Mouse (Mus musculus) midbrain, postnatal 0 days (tissue): ENCODE results near the gene Grhl3. TPM values are rescaled to one million over a fixed set of nuclear protein-coding genes. Genes with fewer than 3 reads are reported as not detected.
A peak's percentile ranks its signal among the peaks of the same experiment; 100 is the strongest.

ENCODE experiments used
- ATAC-seq: fragments of 200-750 bp; cut with Nextera tagmentation; 2 replicates; pipeline ENCODE4 v1.8.0; 2017; ENCODE audit warnings: moderate number of reproducible peaks, mild to moderate bottlenecking, moderate TSS enrichment, moderate library complexity; ENCODE audit not compliant: low FRiP score
- DNase-seq: peaks from one replicate; pipeline ENCODE4 v3.0.0-alpha.2; 2015; ENCODE audit warnings: low spot score
- H3K27ac ChIP-seq: fragments of 300-500 bp; sonication (generic); 2 replicates; pipeline ENCODE4 v1.5.1; 2014; ENCODE audit warnings: low read depth, mild to moderate bottlenecking, low read length, mixed read lengths
- H3K27me3 ChIP-seq: fragments of 300-500 bp; sonication (generic); 2 replicates; pipeline ENCODE4 v1.6.1; 2014; ENCODE audit warnings: low read length, control low read depth, mixed read lengths; ENCODE audit not compliant: insufficient read depth
- H3K36me3 ChIP-seq: fragments of 300-500 bp; sonication (generic); 2 replicates; pipeline ENCODE4 v1.6.1; 2014; ENCODE audit warnings: low read length, control low read depth, mixed read lengths; ENCODE audit not compliant: insufficient read depth
- H3K4me1 ChIP-seq: fragments of 300-500 bp; sonication (generic); 2 replicates; pipeline ENCODE4 v1.6.1; 2014; ENCODE audit warnings: mild to moderate bottlenecking, control low read depth, antibody characterized with exemption, low read length, mixed read lengths; ENCODE audit not compliant: insufficient read depth
- H3K4me2 ChIP-seq: fragments of 300-500 bp; sonication (generic); 2 replicates; pipeline ENCODE4 v1.6.1; 2014; ENCODE audit warnings: low read depth, mild to moderate bottlenecking, low read length, mixed read lengths; ENCODE audit not compliant: poor library complexity, severe bottlenecking
- H3K4me3 ChIP-seq: fragments of 300-500 bp; sonication (generic); 2 replicates; pipeline ENCODE4 v1.5.1; 2014; ENCODE audit warnings: low read depth, mild to moderate bottlenecking, low read length, moderate library complexity
- H3K9ac ChIP-seq: fragments of 300-500 bp; sonication (generic); replicated peaks from 2 replicates; pipeline ENCODE4 v1.6.1; 2014; ENCODE audit warnings: mild to moderate bottlenecking, low read length, moderate library complexity, mixed read lengths; ENCODE audit not compliant: poor library complexity, severe bottlenecking
- H3K9me3 ChIP-seq: fragments of 300-500 bp; sonication (generic); 2 replicates; pipeline ENCODE4 v1.6.1; 2016; ENCODE audit warnings: low read length, control low read depth
- CTCF ChIP-seq: IDR thresholded peaks from 2 replicates; pipeline ENCODE4 v1.5.1; 2016; ENCODE audit warnings: antibody characterized with exemption, mild to moderate bottlenecking
- WGBS: fragments of 180-500 bp; shearing (Covaris S2); extraction: QIAGEN DNeasy Blood & Tissue Kit; methylation state at CpG from one replicate; pipeline ENCODE4 v1.1.7; 2014; 5-methylcytosine and 5-hydroxymethylcytosine counted together
- polyA plus RNA-seq: library from polyadenylated mRNA; unstranded; fragments of >200 nt; fragmentation: Nextera tagmentation; extraction: Ambion mirVana; gene quantifications from 2 replicates; pipeline ENCODE4 v1.2.1, GENCODE M21; 2015
- total RNA-seq: library from RNA; depleted of rRNA; stranded (reverse); fragments of >200 nt; gene quantifications from 2 replicates; pipeline ENCODE4 v1.2.3, GENCODE M21; 2014

Grhl3 gene
- total and polyA plus RNA-seq, 2 experiments from 2014 or later: 1.5 to 2.7 TPM

GRCm38 (mm10) chr4:135508419-135509039 is 64.9 kb downstream of the Grhl3 start:
- no peak overlapping the region for H3K4me3 ChIP-seq

GRCm38 (mm10) chr4:135507547-135508350 is 65.7 kb downstream of the Grhl3 start:
- Histone ChIP-seq H3K27ac (peak overlapping the region; percentile 32; the same call in 1 of the 2 replicates), H3K9me3 (no peaks in the 10 kb centered on the region), H3K36me3 (no peaks in the 10 kb centered on the region), H3K4me1 (no peaks in the 10 kb centered on the region), H3K27me3 (no peaks in the 10 kb centered on the region), H3K4me3 (peak overlapping the region; percentile 25), H3K9ac (peak overlapping the region; percentile 50; the same call in 1 of the 2 replicates), H3K4me2 (peak overlapping the region; percentile 47)
- 12% methylated on average over 22 of the region's 22 CpGs for WGBS
- DNase-seq (peak; percentile 76), ATAC-seq (peak; percentile 77; the same call in 1 of the 2 replicates)
- TF ChIP-seq CTCF: peak; percentile 86

More at GRCm38 (mm10) chr4:135508419-135509039, 64.9 kb downstream of the Grhl3 start:
- peak; percentile 90 for DNase-seq
- WGBS: 12% methylated on average over 13 of the region's 13 CpGs
- peak overlapping the region; percentile 46 for H3K4me2 ChIP-seq
- no peak overlapping the region for H3K9ac ChIP-seq
- H3K4me1 ChIP-seq: no peaks in the 10 kb centered on the region
- ATAC-seq: 0 out of 2 replicates have a peak, but pooled peaks have one; percentile 20
- peak; percentile 98 for TF ChIP-seq CTCF
- no peaks in the 10 kb centered on the region for H3K9me3 ChIP-seq
- H3K36me3 ChIP-seq: no peaks in the 10 kb centered on the region
- no peak overlapping the region for H3K27ac ChIP-seq
- no peaks in the 10 kb centered on the region for H3K27me3 ChIP-seq

DNA sequence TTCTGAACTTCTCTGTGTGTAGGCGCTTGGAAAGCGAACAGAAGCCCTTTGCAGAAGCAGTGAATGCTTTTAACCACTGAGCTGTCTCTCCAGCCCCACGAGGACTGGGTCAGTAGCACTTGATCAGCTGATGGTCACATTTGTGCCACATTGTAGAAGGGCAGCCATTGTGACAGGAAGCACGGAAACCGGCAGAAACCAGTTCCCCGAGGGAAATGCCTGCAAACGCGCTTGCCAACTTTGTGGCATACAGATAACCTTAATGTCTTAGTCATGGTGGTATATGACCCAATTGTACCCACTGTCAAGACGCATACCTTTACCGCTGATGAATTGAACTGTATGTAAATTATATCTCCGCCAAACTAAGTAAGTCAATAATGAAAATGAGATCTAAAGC is 67.6 kb downstream of the Grhl3 start:
- H3K9me3 ChIP-seq: no peaks in the 10 kb centered on the region
- no peak for TF ChIP-seq CTCF
- H3K4me1 ChIP-seq: no peaks in the 10 kb centered on the region
- ATAC-seq (no peak), DNase-seq (no peak)
- H3K4me2 ChIP-seq: no peak overlapping the region
- 67% methylated on average over 11 of the region's 11 CpGs for WGBS
- H3K36me3 ChIP-seq: no peaks in the 10 kb centered on the region
- H3K27ac ChIP-seq: no peak overlapping the region
- H3K9ac ChIP-seq: no peak overlapping the region
- no peaks in the 10 kb centered on the region for H3K27me3 ChIP-seq
- no peak overlapping the region for H3K4me3 ChIP-seq

- Histone ChIP-seq H3K27ac (no peak overlapping the region), H3K9me3 (no peaks in the 10 kb centered on the region), H3K4me1 (no peaks in the 10 kb centered on the region), H3K9ac (no peak overlapping the region), H3K27me3 (no peaks in the 10 kb centered on the region), H3K4me3 (no peak overlapping the region), H3K4me2 (no peak overlapping the region), H3K36me3 (no peaks in the 10 kb centered on the region)
- no peak for ATAC-seq
- WGBS: 48% methylated on average over 4 of the region's 4 CpGs
- no peak for DNase-seq
- no peak for TF ChIP-seq CTCF
Observed at GRCm38 (mm10) chr4:135501587-135501986, 71.8 kb downstream of the Grhl3 start.

DNA sequence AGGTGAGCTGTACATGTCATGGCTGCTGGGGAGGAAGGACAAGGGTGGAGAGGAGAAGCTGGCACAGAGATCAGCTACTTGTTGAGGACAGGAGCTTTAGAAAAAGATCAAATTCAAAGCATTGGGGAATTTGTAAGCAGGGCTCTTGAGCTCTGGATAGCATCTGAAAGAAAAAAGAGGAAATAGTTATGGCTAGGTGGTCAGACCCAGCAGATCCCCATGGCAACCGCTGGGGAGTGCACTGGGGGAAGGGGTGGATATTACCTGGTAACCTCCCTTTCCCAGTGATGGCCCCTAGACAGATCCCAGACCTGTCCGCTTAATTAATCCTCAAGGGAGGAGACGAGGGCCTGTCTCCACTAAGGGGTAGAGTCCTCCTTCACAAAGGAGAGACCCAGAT is 73.6 kb downstream of the Grhl3 start:
- ATAC-seq: no peak
- no peak overlapping the region for H3K4me2 ChIP-seq
- H3K27ac ChIP-seq: no peak overlapping the region
- H3K4me1 ChIP-seq: 0 out of 2 replicates have a peak, but pooled peaks cover 2% of the 10 kb centered on the region
- no peak for DNase-seq
- no peak overlapping the region for H3K9ac ChIP-seq
- H3K9me3 ChIP-seq: no peaks in the 10 kb centered on the region
- H3K36me3 ChIP-seq: no peaks in the 10 kb centered on the region
- no peaks in the 10 kb centered on the region for H3K27me3 ChIP-seq
- no peak for TF ChIP-seq CTCF
- H3K4me3 ChIP-seq: no peak overlapping the region
- 65% methylated on average over 3 of the region's 3 CpGs for WGBS

DNA sequence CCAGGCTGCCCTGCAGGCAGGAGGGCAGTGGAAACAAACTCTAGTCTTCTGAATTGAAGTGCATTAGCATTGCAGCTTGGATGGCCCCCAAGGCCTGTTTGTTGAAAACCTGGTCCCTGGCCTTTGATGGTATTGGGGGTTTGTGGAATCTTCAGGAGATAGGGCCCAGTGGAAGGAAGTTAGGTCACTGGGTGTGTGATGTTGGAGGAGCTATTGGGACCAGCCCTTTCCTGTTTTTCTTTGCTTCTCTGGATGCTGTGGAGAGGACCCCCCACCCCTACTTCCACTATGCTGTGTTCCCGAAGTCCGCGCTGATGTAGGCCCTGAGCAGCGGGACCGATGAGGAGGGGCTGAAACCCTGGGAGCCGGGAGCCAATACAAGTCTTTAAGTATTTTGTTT is 75.3 kb downstream of the Grhl3 start:
- no peak for TF ChIP-seq CTCF
- no peak overlapping the region for H3K4me2 ChIP-seq
- DNase-seq (no peak), ATAC-seq (no peak)
- H3K9me3 ChIP-seq: no peaks in the 10 kb centered on the region
- 0 out of 2 replicates have a peak, but pooled peaks cover 2% of the 10 kb centered on the region for H3K4me1 ChIP-seq
- H3K27me3 ChIP-seq: no peaks in the 10 kb centered on the region
- 87% methylated on average over 6 of the region's 6 CpGs for WGBS
- no peak overlapping the region for H3K4me3 ChIP-seq
- H3K36me3 ChIP-seq: no peaks in the 10 kb centered on the region
- H3K27ac ChIP-seq: no peak overlapping the region
- H3K9ac ChIP-seq: no peak overlapping the region
